Mouse (Mus musculus): Measurements from ENCODE around the gene Trpv2.

The Trpv2 gene

DNA sequence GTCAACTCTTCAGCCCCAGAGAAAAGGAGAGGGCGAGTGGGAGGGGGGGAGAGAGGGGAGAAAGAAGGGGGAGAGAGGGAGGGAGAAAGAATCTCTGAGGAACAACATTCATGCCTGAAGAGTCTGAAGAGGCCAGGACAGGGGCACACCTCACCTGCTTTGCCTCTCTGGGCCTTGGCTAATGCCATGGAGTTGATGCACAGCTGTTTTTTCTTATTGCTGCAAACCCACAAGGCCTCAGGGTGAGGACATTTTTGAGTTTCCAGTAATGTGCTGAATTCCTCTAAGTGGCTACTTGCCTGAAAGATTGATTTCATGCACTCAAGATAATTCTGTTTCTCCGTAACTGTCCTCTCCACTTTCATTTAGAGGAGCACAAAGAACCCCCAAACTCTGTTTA is 16.1 kb upstream of the Trpv2 start:
- no peak for DNase-seq (ENCODE audit: low spot score in 2 of 2)

DNA sequence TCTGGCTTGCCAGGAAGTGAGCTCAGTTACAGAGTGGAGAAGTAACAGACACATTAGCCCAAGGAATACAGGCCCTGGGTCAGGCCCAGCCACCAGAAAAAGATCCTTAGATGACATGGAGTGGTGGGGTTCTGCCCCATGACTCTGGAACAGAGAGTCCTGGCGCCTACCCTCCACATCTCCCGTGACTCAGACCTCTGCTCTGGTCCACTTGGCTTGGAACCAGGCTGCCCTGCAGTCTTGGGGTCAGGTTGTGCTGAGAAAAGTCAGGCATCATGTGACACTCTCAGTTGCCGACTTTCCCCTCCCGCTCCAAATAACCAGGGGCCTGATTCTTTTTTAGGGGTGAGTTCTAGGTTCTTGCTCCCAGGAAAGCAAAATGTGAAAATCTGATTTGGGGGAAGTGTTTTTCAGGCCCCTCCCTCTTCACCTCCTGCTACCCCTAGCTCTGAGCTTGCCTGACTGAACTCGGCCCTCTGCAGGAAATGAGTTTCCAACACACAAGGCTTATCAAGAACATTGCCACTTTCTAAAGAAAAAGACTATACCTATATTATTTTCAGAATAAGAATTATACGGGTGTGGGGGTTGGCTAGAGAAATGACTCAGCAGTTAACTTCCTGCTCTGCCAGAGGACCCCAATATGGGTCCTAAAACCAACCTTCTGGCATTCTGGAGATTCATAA is 15.2 kb upstream of the Trpv2 start:
- DNase-seq (ENCODE audit: low spot score in 2 of 2): no peak

DNA sequence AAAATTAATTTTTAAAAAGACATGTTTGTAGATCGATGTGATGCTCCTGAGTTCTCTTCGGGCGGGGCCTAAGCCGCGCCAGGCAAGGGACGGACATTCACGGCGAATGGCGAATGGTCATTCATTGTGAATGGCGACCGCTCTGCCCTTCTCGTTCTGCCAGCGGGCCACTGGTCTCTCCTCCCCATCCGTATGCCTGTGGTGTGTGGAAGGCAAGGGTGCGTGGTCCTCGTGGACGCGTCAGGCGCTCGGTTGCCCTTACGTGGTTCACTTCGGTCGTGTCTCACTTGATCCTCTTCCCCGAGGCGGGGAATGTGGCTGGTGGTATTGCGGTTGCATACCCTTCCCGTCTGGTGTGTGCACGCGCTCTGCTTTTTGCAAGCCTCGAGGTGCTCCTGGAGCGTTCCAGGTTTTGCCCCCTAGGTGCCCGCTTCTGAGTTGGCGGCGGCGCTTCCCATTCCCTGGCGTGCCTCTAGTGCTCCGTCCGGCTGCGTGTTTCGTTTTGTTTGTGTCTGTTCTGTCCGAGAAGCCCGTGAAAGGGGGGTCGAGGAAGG is 13.7 kb upstream of the Trpv2 start:
- DNase-seq (ENCODE audit: low spot score in 2 of 2): no peak

- DNase-seq (ENCODE audit: low spot score in 2 of 2): no peak
Measured at GRCm38 (mm10) chr11:62563590-62563989, 10.7 kb upstream of the Trpv2 start.

GRCm38 (mm10) chr11:62565747-62566146 is 8.5 kb upstream of the Trpv2 start:
- DNase-seq (ENCODE audit: low spot score in 2 of 2): no peak

DNA sequence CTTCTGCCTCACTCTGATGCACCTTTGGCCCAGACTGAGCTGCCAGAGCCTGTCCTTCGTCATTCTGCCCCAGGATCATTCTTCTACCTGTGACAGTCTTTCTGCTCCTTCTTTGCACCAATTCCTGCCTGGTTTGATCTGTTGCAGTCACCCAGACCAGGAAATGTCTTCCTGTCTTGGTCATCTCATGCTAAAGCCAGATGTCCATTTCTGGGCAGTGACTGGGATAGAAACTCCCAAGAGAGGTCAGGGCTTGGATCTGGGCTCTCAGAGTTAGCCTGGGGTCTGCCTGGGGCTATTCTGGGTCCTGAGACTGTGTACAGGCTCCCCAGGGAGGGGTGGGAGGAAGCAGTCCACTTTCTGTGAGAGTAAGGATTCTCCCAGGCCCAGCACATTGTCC is 8.1 kb upstream of the Trpv2 start:
- no peak for DNase-seq (ENCODE audit: low spot score in 2 of 2)

- DNase-seq (ENCODE audit: low spot score in 2 of 2): no peak
Measured at GRCm38 (mm10) chr11:62568300-62568699, 6.0 kb upstream of the Trpv2 start.

GRCm38 (mm10) chr11:62574703-62575085 is 408 bp downstream of the Trpv2 start:
- no peak for DNase-seq (ENCODE audit: low spot score in 2 of 2)

DNA sequence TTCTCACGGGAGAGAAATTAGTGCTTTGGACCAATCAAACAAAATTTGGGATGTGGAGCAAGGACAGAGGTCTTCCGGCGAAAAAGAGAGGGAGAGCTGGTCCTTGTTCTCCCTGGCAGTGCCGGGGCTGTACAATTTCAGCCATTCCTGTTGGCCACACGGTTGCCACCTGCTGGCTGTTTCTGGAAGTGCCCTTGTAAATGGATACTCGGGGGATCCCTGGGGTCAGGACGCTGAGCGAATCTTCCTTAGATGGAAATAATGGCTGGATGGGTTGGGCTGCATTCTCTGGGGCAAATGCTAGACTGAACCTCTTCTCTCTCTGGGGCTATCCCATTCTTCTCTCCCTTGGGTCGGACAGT is 992 bp downstream of the Trpv2 start:
- DNase-seq (ENCODE audit: low spot score in 2 of 2): peak; percentile 88 to 94

DNA sequence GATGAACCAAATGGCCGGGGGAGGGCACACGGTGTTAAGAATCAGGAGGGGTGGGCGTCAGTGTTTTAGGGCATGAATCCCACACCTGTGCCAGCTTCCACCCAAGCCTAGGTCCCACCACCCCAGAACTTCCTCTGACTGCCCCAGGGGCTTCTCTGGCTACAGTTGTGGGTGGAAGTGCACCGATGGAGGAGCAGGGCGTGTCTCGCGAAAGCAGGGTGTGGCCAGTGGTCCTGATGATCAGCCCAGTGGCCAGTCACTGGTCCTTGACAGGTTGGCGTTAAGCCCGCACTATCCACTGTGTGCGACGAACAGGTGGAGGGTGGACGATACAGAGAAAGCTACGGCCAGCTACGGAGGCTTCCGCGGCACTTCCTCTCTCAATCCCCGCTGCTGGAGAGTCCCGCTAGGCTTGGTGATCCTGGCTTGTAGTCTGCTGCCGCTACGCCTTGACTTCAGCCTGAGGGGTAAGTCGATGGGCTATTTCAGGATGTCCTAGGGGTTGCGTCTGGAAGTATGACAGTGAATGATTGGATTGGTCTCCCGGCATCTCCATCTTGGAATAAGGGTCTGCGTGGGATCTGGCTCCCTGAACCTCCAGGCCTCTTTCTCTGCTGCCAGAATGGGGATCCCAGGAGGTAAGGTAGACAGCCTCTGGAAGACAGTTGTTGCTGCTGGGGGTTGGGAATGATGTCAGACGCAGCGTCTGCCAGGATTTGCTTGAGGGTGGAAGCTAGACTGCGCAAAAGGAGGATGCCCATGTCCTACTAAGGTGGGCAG is 1.6 kb downstream of the Trpv2 start:
- DNase-seq (ENCODE audit: low spot score in 2 of 2): peak in 1 of 2 experiments; percentile 51

DNA sequence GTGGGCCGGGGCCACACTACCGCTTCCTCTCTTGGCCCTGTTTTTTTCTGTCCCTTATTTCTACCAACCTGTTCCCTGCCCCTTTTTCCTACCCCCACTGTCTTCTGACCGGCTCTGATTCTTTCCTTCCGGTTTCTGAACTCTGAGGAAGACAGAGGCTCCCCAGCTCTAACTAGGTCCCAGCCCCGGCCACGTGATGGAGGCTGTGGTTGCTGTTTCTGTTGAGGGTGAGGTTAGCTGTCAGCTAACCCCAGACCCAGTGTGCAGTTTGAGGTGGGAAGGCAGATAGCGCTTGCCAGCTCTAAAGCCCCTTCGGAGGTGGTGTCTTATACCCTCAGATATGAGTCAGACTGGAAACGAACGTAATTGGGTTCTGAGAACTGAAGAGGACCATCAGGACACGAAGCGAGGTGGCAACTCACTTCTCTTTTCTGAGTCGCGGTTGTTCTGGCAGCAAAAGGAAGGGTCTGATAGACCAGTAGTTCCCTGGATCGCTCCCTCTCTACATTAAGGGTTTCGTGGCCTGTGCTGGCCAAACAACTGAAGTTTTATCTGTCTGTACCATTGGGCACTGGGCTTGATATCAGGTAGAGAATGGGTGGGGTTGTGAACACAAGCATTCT is 2.4 kb downstream of the Trpv2 start:
- no peak for DNase-seq (ENCODE audit: low spot score in 2 of 2)

DNA sequence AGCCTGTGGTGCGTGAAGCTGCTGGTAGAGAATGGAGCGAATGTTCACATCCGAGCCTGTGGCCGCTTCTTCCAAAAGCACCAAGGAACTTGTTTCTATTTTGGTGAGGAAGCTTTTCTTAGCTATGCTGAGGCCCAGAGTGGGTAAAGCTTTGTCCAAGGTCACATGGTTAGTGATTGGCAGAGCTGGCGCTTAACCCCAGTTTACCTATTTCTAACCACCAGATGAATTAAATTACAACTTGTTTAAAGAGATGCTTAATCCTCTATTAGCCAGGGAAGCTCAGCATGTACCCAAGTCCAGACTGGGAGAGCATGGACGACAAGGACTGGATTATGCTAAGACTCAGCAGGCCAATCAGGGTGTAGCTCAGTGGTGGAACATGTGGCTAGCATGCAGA is 8.7 kb downstream of the Trpv2 start:
- DNase-seq (ENCODE audit: low spot score in 2 of 2): no peak

DNA sequence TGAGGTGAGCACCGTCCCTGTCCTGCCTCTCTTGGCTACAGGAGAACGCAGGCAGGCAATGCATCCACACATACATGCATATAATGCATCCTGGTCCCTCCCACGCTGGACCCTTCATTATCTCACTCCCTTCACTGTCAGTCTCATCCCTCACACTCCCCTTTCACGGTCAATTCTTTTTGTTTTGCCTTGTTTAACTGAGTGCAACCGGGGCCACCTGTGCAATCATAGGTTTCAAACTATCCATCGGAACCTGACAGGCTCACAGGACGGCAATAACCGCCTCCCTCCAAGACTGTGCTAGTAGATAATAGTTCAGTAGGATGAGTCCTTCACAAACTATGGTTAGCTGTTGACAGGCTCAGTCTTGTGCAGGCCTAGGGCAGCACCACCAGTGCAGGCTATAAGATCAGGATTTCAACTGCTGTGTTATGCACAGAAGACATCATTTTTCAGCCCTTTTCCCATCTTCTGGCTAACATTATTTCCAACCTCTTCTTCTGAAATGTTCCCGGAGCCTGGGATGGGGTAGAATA is 10.5 kb downstream of the Trpv2 start:
- DNase-seq (ENCODE audit: low spot score in 2 of 2): no peak

GRCm38 (mm10) chr11:62587034-62587433 is 12.7 kb downstream of the Trpv2 start:
- DNase-seq (ENCODE audit: low spot score in 2 of 2): no peak

DNA sequence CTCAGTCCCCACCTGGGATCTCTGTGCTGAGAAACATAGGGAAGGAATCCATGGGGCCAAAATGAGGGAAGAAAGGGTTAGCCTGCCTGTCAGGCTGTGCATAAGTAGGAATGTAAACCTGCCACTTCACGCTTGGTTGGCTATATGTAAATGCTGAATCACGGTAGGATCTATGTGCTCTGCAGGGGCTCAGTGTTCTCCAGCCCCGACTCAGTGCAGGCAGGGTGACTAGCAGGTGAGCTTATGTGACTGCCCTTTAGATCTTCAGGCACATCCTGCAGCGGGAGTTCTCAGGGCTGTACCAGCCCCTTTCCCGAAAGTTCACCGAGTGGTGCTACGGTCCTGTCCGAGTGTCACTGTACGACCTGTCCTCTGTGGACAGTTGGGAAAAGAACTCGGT is 15.1 kb downstream of the Trpv2 start:
- DNase-seq (ENCODE audit: low spot score in 2 of 2): no peak

DNA sequence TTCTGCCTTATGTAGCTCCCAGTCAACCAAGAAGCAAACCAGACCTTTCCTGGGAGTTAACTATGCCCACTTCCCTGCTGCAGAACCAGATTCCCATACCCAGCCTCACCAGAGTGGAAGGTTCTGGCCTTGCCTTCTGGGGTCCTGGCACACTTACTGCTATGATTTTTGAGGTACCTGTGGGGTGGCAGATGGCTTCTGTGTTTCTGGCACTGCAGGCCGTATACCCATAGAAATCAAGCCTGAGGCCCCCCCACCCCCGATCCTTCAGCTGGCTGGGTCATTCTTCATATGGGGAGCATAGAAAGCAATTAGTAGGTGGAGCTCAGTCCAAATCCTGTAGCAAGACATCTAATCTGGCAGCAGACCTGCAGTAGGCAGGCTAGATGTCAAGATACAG is 16.7 kb downstream of the Trpv2 start:
- no peak for DNase-seq (ENCODE audit: low spot score in 2 of 2)

DNA sequence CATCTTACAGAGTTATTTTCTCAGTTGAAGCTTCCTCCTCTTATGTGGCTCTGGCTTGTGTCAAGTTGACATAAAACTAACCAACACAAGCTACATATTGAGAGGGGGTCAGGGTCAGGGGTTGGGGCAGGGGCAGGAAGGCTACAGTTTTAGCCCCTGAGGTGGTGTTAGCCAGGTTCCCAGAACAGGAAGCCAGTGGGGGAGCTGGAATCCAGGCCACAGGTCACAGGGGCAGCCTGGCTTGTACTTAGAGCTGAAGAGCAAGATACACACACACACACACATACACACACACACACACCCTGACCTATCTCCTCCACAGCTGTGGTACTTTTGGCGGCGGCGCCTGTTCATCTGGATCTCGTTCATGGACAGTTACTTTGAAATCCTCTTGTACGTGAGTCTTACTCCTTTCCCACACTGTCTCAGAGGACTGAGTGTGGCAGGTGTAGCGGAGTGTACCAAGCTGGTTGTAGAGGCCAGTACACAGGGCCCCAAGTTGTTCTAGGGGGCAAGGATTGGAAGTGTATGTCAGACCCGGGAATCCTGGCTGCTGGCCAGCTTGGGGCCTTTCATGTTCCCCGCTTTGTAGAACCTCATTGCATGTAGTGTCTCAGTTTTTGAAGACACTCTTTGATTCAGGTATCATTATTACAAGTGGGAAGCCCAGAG is 17.8 kb downstream of the Trpv2 start:
- no peak for DNase-seq (ENCODE audit: low spot score in 2 of 2)

DNA sequence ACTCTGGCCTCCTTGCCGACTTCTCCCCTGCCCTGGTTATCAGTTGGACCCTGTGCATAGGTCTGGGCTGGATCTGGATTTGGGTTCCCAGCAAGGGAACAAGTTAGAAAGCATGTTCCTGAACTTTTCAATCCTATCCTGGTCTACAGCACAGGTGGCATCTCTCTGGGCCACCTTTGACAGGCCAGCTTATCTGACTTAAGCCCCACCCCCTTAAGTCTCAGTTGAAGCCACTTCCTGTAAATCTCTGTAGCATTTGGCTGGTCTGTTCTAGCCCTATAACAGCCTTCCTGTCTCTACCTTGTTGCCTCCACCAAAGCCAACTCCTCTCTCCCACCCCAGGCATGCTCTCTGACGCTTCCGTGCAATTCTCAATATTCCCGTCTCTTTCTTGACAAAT is 24.3 kb downstream of the Trpv2 start:
- DNase-seq (ENCODE audit: low spot score in 2 of 2): no peak

- no peak for DNase-seq (ENCODE audit: low spot score in 2 of 2)
Measured at GRCm38 (mm10) chr11:62601732-62602618, 27.7 kb downstream of the Trpv2 start.

DNA sequence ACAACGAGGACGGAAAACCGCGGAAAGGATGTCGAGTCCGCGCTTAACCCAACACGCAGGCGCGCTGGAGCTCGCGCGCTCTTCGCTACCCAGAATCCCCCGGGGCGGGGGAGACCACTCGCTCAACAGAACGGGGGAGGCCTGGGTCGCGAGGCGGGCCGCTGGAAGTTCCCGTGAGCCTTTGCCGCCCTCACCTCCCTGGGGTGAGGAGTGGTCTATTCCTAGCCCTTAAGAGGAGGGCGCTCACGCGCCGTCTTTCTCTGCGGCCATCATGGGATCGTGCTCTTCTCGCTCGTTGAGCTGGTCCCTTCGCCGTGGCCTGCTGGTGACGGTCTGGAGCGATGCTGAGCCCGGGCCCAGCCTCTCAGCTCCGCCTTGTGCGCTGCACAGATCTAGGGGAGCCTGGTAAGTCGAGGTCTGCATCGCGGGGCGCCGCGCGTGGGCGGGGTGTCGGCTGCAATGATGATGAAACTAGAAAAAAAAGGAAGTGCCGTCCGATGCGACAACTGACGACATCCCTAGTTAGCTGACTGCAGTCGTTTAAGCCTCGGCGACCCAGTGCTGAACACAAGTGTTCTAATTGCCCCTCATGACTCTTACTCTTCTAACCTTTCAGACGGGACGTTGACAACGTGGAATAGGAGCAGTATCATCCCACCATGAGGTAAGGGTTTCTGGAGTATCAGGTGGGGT is 28.5 kb downstream of the Trpv2 start:
- DNase-seq (ENCODE audit: low spot score in 2 of 2): peak; percentile 96 to 97

Data from cerebellum, postnatal 4 days (tissue).